Mouse (Mus musculus): ENCODE data around the gene Vmn2r85.
"Not testable (repeated sequence)": the region's sequence is repeated elsewhere in the genome, so short reads cannot be mapped to it uniquely, and the experiment has no call there.

GRCm38 (mm10) chr10:130412167-130412698 lies 17.3 kb downstream of the Vmn2r85 start:
- TF ChIP-seq CTCF (IDR thresholded peaks at IDR 0.05; ENCODE audit: low read depth); EP300 (optimal IDR thresholded peaks at IDR 0.05): not testable (repeated sequence)
